Mouse (Mus musculus) midbrain, embryonic 12.5 days (tissue): ENCODE data around the gene Fxr2. TPM values are rescaled to one million over a fixed set of nuclear protein-coding genes. Genes with fewer than 3 reads are reported as not detected.
A peak's percentile ranks its signal among the peaks of the same experiment; 100 is the strongest.

ENCODE experiments used
- ATAC-seq: fragments of 200-750 bp; cut with Nextera tagmentation; 2 replicates; pipeline ENCODE4 v1.8.0; 2017; ENCODE audit warnings: low read depth, moderate TSS enrichment, moderate library complexity; ENCODE audit not compliant: low FRiP score
- H3K27ac ChIP-seq: fragments of 300-500 bp; sonication (generic); replicated peaks from 2 replicates; pipeline ENCODE4 v1.5.1; 2016; ENCODE audit warnings: mild to moderate bottlenecking
- H3K27me3 ChIP-seq: fragments of 300-500 bp; sonication (generic); 2 replicates; pipeline ENCODE4 v1.6.1; 2016; ENCODE audit warnings: mild to moderate bottlenecking
- H3K36me3 ChIP-seq: fragments of 300-500 bp; sonication (generic); 2 replicates; pipeline ENCODE4 v1.6.1; 2016
- H3K4me1 ChIP-seq: fragments of 300-500 bp; sonication (generic); 2 replicates; pipeline ENCODE4 v1.6.1; 2016
- H3K4me2 ChIP-seq: fragments of 300-500 bp; sonication (generic); replicated peaks from 2 replicates; pipeline ENCODE4 v1.6.1; 2016; ENCODE audit warnings: mild to moderate bottlenecking, moderate library complexity
- H3K4me3 ChIP-seq: fragments of 300-500 bp; sonication (generic); 2 replicates; pipeline ENCODE4 v1.5.1; 2016; ENCODE audit warnings: mild to moderate bottlenecking
- H3K9ac ChIP-seq: fragments of 300-500 bp; sonication (generic); replicated peaks from 2 replicates; pipeline ENCODE4 v1.6.1; 2016; ENCODE audit warnings: mild to moderate bottlenecking, moderate library complexity
- H3K9me3 ChIP-seq: fragments of 300-500 bp; sonication (generic); 2 replicates; pipeline ENCODE4 v1.6.1; 2016; ENCODE audit warnings: mild to moderate bottlenecking
- WGBS: fragments of 180-500 bp; shearing (Covaris S2); methylation state at CpG from one replicate; pipeline ENCODE4 v1.1.7; 2016; 5-methylcytosine and 5-hydroxymethylcytosine counted together
- polyA plus RNA-seq: library from polyadenylated mRNA; unstranded; fragments of >200 nt; fragmentation: Nextera tagmentation; extraction: Ambion mirVana; gene quantifications from 2 replicates; pipeline ENCODE4 v1.2.1, GENCODE M21; 2016

Fxr2 gene
- polyA plus RNA-seq, 1 experiment from 2014 or later: 59.2 TPM

DNA sequence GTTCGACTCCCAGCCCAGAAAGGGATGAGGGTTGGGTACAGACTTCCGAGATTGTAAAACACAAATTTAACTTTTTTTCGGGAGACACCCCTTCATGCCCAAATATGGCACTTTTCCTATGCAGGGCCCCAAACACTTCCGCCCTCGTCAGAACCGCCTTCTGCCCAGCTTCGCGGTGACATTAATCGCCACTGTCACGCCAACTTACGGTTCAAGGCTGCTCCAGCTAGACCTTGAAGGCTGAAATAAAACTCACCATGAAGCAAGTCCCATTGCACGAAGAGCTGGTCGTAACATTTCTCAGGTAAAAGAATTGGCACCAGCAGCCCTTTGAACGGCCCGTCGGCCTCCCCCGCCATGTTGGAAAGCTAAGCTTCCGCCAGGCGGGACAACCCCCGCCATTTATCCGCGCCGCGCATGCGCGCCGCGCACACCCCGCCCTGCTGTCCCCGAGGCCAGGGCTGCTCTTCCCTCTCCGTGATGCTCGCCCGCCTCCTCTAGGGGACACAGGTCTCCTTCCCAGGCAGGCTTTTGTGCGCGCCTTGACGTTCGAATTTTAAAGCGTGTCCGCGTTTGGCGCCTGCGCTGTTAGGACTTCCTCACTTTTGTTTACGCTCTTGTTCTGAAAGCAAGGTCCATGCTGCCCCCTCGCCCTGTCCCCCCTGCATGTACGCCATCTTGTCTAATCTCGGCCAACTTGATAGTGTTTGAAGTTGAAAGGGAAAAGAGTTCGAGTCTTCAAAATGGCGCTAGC lies 29.6 kb downstream of the Fxr2 start, which contains the start of gene Mpdu1:
TSS of gene Mpdu1 (minus strand) at position 430 of the 754 bp plus-strand sequence.
- H3K27ac ChIP-seq: peak within 1 kb of the TSS; percentile 97
- peak within 1 kb of the TSS; percentile 57 for H3K4me3 ChIP-seq
- H3K9me3 ChIP-seq: no peaks in the 10 kb centered on the region
- ATAC-seq: peak; percentile 95
- under 1% methylated on average over 48 of the region's 48 CpGs for WGBS
- H3K9ac ChIP-seq: peak within 1 kb of the TSS; percentile 63
- no peaks in the 10 kb centered on the region for H3K27me3 ChIP-seq
- H3K4me2 ChIP-seq: peak within 1 kb of the TSS; percentile 61
- peaks cover 62% of the 10 kb centered on the region for H3K36me3 ChIP-seq
- peaks cover 12% of the 10 kb centered on the region for H3K4me1 ChIP-seq

DNA sequence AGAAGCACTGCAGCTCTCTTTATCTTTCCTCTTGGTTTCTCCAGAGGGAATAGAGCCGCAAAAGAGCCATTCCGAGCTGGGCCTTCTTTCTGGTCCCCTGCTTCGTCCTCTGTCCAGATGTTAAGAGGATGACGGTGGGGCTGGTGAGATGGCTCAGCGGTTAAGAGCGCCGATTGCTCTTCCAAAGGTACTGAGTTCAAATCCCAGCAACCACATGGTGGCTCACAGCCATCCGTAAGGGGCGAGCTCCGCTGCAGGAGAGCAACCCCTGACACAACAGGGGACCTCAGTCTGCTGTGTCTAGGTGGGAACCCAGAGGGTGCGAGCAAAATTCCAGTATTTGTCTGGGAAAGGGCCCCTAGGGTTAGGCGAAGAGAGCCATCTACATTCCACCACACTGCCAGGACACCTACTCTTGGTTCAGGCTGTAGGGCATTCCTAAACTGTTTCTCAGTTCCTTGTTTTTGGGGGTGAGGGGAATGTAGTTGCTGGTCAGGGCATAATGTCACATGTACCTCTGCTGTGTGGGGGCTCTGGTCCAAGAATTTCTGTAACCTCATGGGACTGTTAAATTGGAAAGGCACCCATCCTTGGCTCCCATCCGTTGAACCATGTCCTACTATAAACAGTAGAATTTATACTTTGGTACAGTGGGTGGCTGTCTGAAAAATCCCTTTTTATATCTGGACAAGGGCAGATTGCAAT lies 30.3 kb downstream of the Fxr2 start:
- whole genome bisulfite sequencing: 72% methylated on average over 13 of the region's 13 CpGs
- H3K36me3 ChIP-seq: peaks cover 62% of the 10 kb centered on the region
- peak; percentile 44 for ATAC-seq
- peak overlapping the region; percentile 97 for H3K27ac ChIP-seq
- H3K27me3 ChIP-seq: no peaks in the 10 kb centered on the region
- H3K4me3 ChIP-seq: peak overlapping the region; percentile 57
- no peaks in the 10 kb centered on the region for H3K9me3 ChIP-seq
- peak overlapping the region; percentile 37 for H3K9ac ChIP-seq
- H3K4me1 ChIP-seq: peaks cover 12% of the 10 kb centered on the region
- H3K4me2 ChIP-seq: peak overlapping the region; percentile 61

DNA sequence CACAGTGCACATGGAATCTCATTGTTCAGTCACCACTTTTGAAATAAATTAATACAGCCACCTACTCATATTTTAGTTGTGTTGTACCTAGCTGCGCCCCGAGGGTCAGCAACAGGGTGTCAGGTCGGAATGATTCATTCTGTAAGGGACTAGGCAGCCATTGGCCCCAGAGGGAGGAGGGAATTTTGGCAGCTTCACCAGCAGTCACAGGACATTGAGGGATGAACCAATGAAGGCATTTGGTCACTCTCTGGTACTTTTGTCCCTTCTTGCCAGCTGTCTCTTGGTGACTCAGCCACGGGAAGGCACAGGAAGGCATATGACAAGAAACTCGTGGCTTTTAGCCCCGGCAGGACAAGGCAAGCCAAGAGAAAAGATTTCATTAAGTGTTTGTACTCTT lies 31.0 kb downstream of the Fxr2 start:
- ATAC-seq: no peak
- Histone ChIP-seq H3K9ac (no peak overlapping the region), H3K9me3 (no peaks in the 10 kb centered on the region), H3K4me2 (no peak overlapping the region), H3K4me3 (no peak overlapping the region), H3K36me3 (peaks cover 62% of the 10 kb centered on the region), H3K27me3 (no peaks in the 10 kb centered on the region), H3K27ac (peak overlapping the region; percentile 97), H3K4me1 (peaks cover 12% of the 10 kb centered on the region)
- WGBS: 92% methylated on average over 6 of the region's 6 CpGs

DNA sequence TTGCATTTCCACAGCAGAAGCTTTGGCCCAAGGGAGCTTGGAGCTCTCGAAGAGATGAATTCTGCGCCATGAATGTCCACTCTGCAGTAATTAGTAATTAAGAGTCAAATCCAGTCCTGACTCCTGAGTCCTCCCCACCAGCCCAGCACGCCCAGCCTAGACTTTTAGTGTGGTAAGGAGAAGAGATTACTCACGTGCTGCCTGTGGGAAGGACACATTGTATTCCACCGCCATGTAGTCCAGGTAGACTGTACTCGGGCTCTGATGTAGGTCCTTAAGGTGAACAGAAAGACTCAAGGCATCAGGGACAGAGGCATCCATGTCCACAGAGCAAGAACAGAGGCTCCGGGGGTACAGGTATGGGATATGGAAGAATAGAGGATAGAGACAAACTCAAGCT lies 32.1 kb downstream of the Fxr2 start:
- Histone ChIP-seq H3K4me3 (no peak overlapping the region), H3K9me3 (no peaks in the 10 kb centered on the region), H3K27ac (peak overlapping the region; percentile 97; the same call in 1 of the 2 replicates), H3K36me3 (peaks cover 66% of the 10 kb centered on the region), H3K9ac (no peak overlapping the region), H3K27me3 (no peaks in the 10 kb centered on the region), H3K4me1 (peaks cover 20% of the 10 kb centered on the region), H3K4me2 (no peak overlapping the region)
- ATAC-seq: no peak
- 94% methylated on average over 7 of the region's 7 CpGs for WGBS

DNA sequence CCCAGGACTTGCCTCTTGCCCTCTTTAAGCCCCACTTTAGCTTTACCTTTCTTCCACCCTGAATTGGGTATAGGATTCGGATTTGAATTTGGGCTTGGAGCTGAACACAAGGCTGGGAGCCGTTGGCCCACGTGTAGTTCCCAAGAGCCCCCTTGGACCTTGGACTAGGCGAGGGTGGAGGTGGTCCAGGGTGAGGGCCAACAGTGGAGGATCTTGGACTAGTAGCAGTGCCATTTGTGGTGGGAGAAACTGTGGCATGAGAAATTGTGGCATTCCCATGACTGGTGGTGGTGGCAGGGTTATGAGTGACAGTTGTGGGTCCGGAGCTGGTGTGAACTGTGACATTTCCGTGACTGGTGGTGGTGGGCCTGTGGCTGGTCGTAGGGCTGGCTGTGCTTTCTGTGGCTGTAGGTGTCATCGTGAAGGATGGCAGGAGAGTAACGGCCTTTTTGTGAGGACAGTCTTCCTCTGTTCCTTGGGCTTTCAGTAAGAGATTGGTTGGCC lies 32.7 kb downstream of the Fxr2 start:
- Histone ChIP-seq H3K36me3 (peaks cover 68% of the 10 kb centered on the region), H3K9ac (no peak overlapping the region), H3K9me3 (no peaks in the 10 kb centered on the region), H3K4me2 (no peak overlapping the region), H3K27ac (no peak overlapping the region), H3K27me3 (no peaks in the 10 kb centered on the region), H3K4me1 (peaks cover 27% of the 10 kb centered on the region), H3K4me3 (no peak overlapping the region)
- no peak for ATAC-seq
- WGBS: 82% methylated on average over 9 of the region's 9 CpGs

DNA sequence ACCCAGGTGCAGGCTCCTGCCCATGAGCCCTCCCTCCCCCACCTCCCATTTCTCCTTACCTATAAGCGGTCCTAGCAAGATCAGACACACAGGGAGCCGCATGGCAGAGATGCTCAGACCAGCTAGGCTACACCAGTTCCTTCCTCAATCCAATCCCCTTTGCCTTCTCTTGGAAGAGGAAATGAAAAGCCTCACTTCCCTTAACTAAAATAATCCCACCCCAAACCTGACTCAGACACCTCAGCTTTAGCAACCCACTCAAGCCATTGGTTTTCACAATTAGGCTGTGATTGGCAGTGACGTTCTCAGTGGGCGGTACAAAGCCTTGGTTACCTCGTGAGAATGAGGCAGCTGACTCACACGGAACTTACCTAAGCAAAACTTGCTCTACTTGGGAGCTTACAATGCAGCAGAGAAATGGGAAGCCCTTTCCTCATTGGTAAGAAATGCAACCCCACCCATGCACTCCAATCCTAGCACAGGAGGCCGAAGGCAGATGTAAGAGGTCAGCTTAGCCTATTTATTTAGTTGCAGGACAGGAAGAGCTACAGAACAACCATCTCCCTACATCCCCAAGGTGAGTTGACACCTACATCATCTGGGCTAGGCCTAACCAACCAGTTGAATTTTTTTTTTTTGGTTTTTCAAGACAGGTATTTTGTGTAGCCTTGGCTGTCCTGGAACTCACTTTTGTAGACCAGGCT lies 33.3 kb downstream of the Fxr2 start, which contains the start of gene Cd68:
TSS of gene Cd68 (minus strand) at position 193 of the 704 bp plus-strand sequence.
- H3K4me1 ChIP-seq: peaks cover 29% of the 10 kb centered on the region
- no peak within 1 kb of the TSS for H3K27ac ChIP-seq
- H3K4me2 ChIP-seq: no peak within 1 kb of the TSS
- H3K27me3 ChIP-seq: no peaks in the 10 kb centered on the region
- peaks cover 71% of the 10 kb centered on the region for H3K36me3 ChIP-seq
- H3K4me3 ChIP-seq: no peak within 1 kb of the TSS
- H3K9ac ChIP-seq: no peak within 1 kb of the TSS
- 36% methylated on average over 7 of the region's 7 CpGs for WGBS
- no peaks in the 10 kb centered on the region for H3K9me3 ChIP-seq
- ATAC-seq: no peak

DNA sequence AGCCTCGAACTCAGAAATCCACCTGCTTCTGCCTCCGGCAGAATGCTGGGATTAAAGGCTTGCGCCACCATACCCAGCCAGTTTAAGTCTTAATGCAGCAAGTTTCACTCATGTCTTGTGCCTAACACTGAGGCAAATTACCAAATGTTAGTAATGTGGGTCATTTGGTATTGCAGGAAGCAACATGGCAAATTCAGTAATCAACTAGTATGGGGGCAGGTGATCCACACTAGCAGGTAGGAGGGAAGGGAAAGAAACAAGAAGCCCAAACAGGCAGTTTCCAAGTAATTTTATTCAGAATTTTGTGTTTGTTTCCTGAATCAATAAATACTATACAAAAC lies 33.8 kb downstream of the Fxr2 start:
- no peak for ATAC-seq
- Histone ChIP-seq H3K27me3 (no peaks in the 10 kb centered on the region), H3K9me3 (no peaks in the 10 kb centered on the region), H3K36me3 (peaks cover 71% of the 10 kb centered on the region), H3K4me1 (peaks cover 24% of the 10 kb centered on the region), H3K4me2 (no peak overlapping the region), H3K9ac (no peak overlapping the region), H3K4me3 (no peak overlapping the region), H3K27ac (no peak overlapping the region)
- WGBS: 87% methylated on average over 3 of the region's 3 CpGs

DNA sequence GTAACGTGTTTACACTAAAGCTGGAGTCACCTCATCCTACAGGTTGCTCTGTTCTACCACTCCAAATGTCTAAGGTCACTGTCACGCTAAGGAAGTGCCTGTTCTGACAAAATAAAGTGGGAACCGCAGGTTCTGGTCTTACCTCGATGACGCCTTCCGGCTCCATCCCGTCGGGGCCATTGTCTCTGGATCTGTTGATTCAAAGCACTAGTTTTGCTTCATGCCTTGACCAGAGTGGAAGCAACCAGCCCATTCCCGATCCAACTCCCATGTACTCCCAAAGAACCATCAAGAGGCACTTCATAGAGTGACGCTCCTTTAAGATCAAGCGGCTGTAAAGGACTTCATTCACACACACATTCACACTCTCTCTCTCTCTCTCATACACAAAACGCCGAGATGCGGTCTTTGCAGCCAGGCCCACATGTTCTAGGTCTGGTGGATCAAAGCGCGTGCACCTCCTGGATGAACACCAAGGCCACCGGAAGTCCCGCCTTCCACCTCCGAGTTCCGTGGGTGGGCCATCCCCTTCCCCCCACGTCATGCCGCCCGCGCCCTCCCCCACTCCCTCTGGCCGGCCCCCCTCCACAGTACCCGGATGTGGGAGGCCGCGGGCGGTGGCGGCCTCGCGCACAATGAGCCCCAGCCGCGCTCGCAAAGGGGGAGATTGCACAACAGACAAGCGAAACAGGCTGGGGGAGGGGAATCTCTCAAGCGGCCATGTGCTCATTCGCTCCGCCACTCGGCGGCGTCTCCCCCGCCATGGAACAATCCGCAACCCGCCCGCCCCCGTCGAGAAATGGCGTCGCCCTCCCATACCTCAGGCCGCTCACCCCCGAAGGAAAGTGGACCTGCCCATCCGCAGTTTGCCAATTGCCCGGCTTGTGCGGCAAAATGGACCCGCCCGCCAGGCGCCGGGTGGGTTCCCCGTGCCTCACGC lies 38.3 kb downstream of the Fxr2 start:
- no peaks in the 10 kb centered on the region for H3K9me3 ChIP-seq
- H3K4me2 ChIP-seq: peak overlapping the region; percentile 83
- H3K9ac ChIP-seq: peak overlapping the region; percentile 100
- no peaks in the 10 kb centered on the region for H3K27me3 ChIP-seq
- peaks cover 78% of the 10 kb centered on the region for H3K36me3 ChIP-seq
- H3K27ac ChIP-seq: peak overlapping the region; percentile 97
- WGBS: 1% methylated on average over 60 of the region's 61 CpGs
- peak; percentile 63 for ATAC-seq
- H3K4me3 ChIP-seq: peak overlapping the region; percentile 100
- peaks cover 28% of the 10 kb centered on the region for H3K4me1 ChIP-seq

DNA sequence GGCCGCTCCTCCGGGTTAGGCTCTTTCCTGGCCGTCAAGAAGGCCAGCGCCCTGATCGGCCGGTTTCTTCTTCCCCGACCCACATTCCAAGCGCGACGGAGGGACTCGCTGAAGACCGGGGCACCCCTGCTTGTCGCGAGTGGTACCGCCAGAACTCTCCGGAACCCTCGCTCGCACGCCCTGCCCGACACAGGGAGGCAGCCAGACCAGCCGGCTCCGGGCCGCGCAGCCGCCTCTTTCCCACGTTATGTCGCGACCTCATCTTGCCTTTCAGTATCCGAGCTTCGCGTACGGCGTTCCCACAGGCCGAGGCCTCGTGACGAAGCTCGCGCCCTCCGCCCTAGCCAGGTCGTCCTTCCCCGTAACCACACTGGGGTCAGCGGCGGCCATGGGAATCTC lies 38.9 kb downstream of the Fxr2 start:
- no peaks in the 10 kb centered on the region for H3K9me3 ChIP-seq
- ATAC-seq: peak; percentile 11
- peaks cover 28% of the 10 kb centered on the region for H3K4me1 ChIP-seq
- peak overlapping the region; percentile 97 for H3K27ac ChIP-seq
- peak overlapping the region; percentile 83 for H3K4me2 ChIP-seq
- no peaks in the 10 kb centered on the region for H3K27me3 ChIP-seq
- peak overlapping the region; percentile 100 for H3K4me3 ChIP-seq
- H3K9ac ChIP-seq: peak overlapping the region; percentile 100
- peaks cover 77% of the 10 kb centered on the region for H3K36me3 ChIP-seq
- WGBS: under 1% methylated on average over 40 of the region's 43 CpGs

DNA sequence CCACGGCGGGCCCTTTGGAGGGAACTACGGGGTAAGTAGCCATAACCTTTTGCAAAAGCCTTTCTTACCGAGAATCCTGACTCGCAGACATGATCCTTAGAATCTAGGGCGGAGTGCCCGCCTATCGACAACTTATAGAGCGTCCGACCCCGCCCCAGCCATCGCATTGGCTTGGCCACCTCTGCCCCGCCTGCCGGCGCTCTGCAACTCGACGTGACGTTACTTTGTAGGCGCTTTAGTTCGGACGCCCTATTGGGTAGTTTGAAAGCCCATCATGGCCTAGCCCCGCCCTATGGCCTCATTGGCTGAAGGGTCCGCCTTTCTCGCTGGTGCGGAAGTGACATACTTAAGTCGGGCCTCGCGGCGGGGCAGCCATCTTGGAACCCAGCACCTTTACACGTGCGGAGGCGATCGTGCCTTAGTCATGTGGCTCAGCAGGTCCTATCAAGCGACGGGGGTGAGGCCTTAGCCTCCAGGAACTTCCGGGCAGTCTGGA lies 39.5 kb downstream of the Fxr2 start, which contains the start of gene Eif4a1:
TSS of gene Eif4a1 (minus strand) at position 213 of the 496 bp plus-strand sequence.
- Histone ChIP-seq H3K36me3 (peaks cover 79% of the 10 kb centered on the region), H3K27me3 (no peaks in the 10 kb centered on the region), H3K9ac (peak within 1 kb of the TSS; percentile 100), H3K4me3 (peak within 1 kb of the TSS; percentile 100), H3K27ac (peak within 1 kb of the TSS; percentile 97), H3K4me2 (peak within 1 kb of the TSS; percentile 83), H3K4me1 (peaks cover 28% of the 10 kb centered on the region), H3K9me3 (no peaks in the 10 kb centered on the region)
- ATAC-seq: peak; percentile 97
- under 1% methylated on average over 36 of the region's 36 CpGs for WGBS

DNA sequence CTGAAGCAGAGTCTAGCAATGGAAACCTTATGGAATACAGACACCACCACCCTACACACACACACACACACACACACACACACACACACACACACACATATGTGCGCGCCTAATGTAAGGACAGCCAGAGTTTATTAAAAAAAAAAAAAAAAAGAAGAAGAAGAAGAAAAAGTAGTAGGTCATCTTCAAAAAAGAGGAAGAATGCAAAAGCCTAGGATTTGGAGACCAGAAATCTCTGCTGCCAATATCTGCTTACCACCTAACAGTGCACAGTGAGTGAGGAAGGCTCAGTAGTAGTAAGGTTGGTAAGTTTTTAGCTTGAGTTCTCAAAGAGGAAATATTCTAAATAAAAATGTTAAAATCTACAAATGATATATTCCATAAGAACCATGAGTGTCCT lies 46.4 kb downstream of the Fxr2 start:
- 100% methylated on average over 2 of the region's 2 CpGs for WGBS
- Histone ChIP-seq H3K4me1 (peaks cover 30% of the 10 kb centered on the region), H3K27me3 (peaks cover under 1% of the 10 kb centered on the region; the same call in 1 of the 2 replicates), H3K4me2 (no peak overlapping the region), H3K36me3 (peaks cover 58% of the 10 kb centered on the region), H3K9ac (no peak overlapping the region), H3K27ac (no peak overlapping the region), H3K4me3 (no peak overlapping the region), H3K9me3 (no peaks in the 10 kb centered on the region)
- no peak for ATAC-seq
